Mouse (Mus musculus): Measurements from ENCODE around the gene Muc5b.

Gene Muc5b

GRCm38 (mm10) chr7:141902791-141903190 is 63.9 kb downstream of the Muc5b start:
- no peak for DNase-seq

GRCm38 (mm10) chr7:141908591-141908990 is 69.7 kb downstream of the Muc5b start:
- no peak for DNase-seq

- no peak for DNase-seq
These were observed 72.4 kb downstream of the Muc5b start for GRCm38 (mm10) chr7:141911305-141911704.

GRCm38 (mm10) chr7:141918407-141918806 is 79.5 kb downstream of the Muc5b start, which contains the start of gene Tollip:
Gene Tollip, minus strand, starts transcription at chr7:141918507.
- DNase-seq = no peak
